Mouse (Mus musculus) heart, postnatal 0 days (tissue): Measurements from ENCODE around the gene AI464131. TPM values are rescaled to one million over a fixed set of nuclear protein-coding genes. Genes with fewer than 3 reads are reported as not detected.

Experiments
- ATAC-seq: fragments of 200-750 bp; cut with Nextera tagmentation; 2 replicates; pipeline ENCODE4 v1.8.0; 2017; ENCODE audit warnings: low read depth, moderate number of reproducible peaks, moderate library complexity; ENCODE audit not compliant: insufficient read depth
- DNase-seq: peaks from one replicate; pipeline ENCODE4 v3.0.0-alpha.2; 2016; ENCODE audit warnings: low spot score
- H3K27ac ChIP-seq: fragments of 300-500 bp; sonication (generic); 2 replicates; pipeline ENCODE4 v1.5.1; 2014; ENCODE audit warnings: low read depth, mild to moderate bottlenecking
- H3K27me3 ChIP-seq: fragments of 300-500 bp; sonication (generic); 2 replicates; pipeline ENCODE4 v1.6.1; 2014; ENCODE audit warnings: low read length, mixed read lengths; ENCODE audit not compliant: control insufficient read depth, insufficient read depth
- H3K36me3 ChIP-seq: fragments of 300-500 bp; sonication (generic); replicated peaks from 2 replicates; pipeline ENCODE4 v1.6.1; 2014; ENCODE audit warnings: low read length, mixed read lengths; ENCODE audit not compliant: control insufficient read depth, insufficient read depth
- H3K4me1 ChIP-seq: fragments of 300-500 bp; sonication (generic); 2 replicates; pipeline ENCODE4 v1.6.1; 2014; ENCODE audit warnings: antibody characterized with exemption; ENCODE audit not compliant: control insufficient read depth, insufficient read depth
- H3K4me2 ChIP-seq: fragments of 300-500 bp; sonication (generic); 2 replicates; pipeline ENCODE4 v1.6.1; 2014; ENCODE audit warnings: low read depth, mild to moderate bottlenecking, low read length, moderate library complexity
- H3K4me3 ChIP-seq: fragments of 300-500 bp; sonication (generic); 2 replicates; pipeline ENCODE4 v1.5.1; 2014; ENCODE audit warnings: low read depth, low read length
- H3K9ac ChIP-seq: fragments of 300-500 bp; sonication (generic); replicated peaks from 2 replicates; pipeline ENCODE4 v1.6.1; 2014; ENCODE audit warnings: low read depth, low read length, mixed read lengths
- H3K9me3 ChIP-seq: fragments of 300-500 bp; sonication (generic); replicated peaks from 2 replicates; pipeline ENCODE4 v1.6.1; 2016; ENCODE audit warnings: low read length; ENCODE audit not compliant: control insufficient read depth
- CTCF ChIP-seq: IDR thresholded peaks from 2 replicates; pipeline ENCODE4 v1.5.1; 2016; ENCODE audit warnings: antibody characterized with exemption, control low read depth, low read depth
- EP300 ChIP-seq: IDR thresholded peaks from 2 replicates; pipeline ENCODE4 v1.6.1; 2016; ENCODE audit warnings: antibody characterized with exemption, low read depth
- WGBS: fragments of 180-500 bp; shearing (Covaris S2); extraction: QIAGEN DNeasy Blood & Tissue Kit; methylation state at CpG from one replicate; pipeline ENCODE4 v1.1.7; 2014; 5-methylcytosine and 5-hydroxymethylcytosine counted together
- polyA plus RNA-seq: library from polyadenylated mRNA; unstranded; fragments of >200 nt; fragmentation: Nextera tagmentation; extraction: Ambion mirVana; gene quantifications from 2 replicates; pipeline ENCODE4 v1.2.1, GENCODE M21; 2015
- total RNA-seq: library from RNA; depleted of rRNA; stranded (reverse); fragments of >200 nt; gene quantifications from 2 replicates; pipeline ENCODE4 v1.2.3, GENCODE M21; 2014; ENCODE audit warnings: low replicate concordance

The AI464131 gene
- total and polyA plus RNA-seq, 2 experiments from 2014 or later, result 2.5 to 6.3 TPM

DNA sequence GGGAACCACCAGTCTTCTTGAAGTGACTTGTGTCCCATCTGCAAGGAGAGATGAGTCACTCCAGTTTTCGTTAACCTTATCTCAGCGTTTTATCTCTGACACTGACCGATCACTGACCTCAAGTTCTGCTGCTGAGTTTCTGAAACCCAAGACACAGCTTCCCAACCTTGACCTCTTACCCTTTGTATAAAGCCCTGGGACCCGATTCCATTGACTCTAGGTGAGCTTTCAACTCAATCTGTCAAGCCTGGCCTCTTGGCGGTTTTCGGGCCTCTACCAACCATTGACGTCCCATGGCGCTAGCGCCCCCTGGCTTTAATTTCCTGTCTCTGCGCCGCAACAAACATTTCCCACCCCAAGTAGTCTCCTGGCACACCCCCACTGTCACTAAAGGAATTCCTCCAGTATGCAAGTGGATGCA is 2.3 kb upstream of the AI464131 start:
- H3K4me3 ChIP-seq, result no peak overlapping the region

DNA sequence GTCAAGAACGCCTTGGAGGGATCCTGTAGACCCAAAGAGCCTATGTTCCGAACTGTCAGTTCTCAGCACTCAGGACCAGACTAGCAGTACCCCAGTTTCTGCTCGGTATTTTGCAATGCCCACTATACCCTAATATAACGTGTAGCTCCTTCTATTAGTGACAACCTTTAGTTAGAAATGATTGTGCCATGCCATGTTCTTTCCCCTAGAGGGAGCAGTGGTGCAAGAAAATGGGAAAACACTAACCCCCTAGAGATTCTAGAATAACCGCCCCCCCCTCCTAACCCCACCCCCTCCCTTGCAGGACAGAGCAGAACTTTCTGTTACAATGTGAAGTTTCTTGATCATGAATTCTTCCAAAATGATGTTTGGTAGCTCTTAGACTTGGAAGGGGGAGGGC is 1.4 kb upstream of the AI464131 start:
- Histone ChIP-seq H3K4me1 (peaks cover 21% of the 10 kb centered on the region), H3K27ac (no peak overlapping the region), H3K4me2 (no peak overlapping the region), H3K27me3 (peaks cover 52% of the 10 kb centered on the region), H3K9ac (no peak overlapping the region), H3K9me3 (no peaks in the 10 kb centered on the region), H3K4me3 (no peak overlapping the region), H3K36me3 (no peaks in the 10 kb centered on the region)
- TF ChIP-seq EP300, result no peak
- TF ChIP-seq CTCF, result peak; percentile 12; the same call in 1 of the 2 replicates
- WGBS, result 69% methylated on average over 5 of the region's 5 CpGs
- ATAC-seq, result no peak
- no peak for DNase-seq

More for the DNA sequence above, 2.3 kb upstream of the AI464131 start:
- Histone ChIP-seq H3K9ac (no peak overlapping the region), H3K9me3 (no peaks in the 10 kb centered on the region), H3K4me2 (no peak overlapping the region), H3K36me3 (no peaks in the 10 kb centered on the region), H3K27me3 (peaks cover 48% of the 10 kb centered on the region), H3K27ac (no peak overlapping the region), H3K4me1 (peaks cover 21% of the 10 kb centered on the region)
- DNase-seq, result no peak
- 52% methylated on average over 11 of the region's 11 CpGs for WGBS
- no peak for ATAC-seq
- TF ChIP-seq EP300 (no peak), CTCF (no peak; the same call in 1 of the 2 replicates)

- WGBS, result 20% methylated on average over 20 of the region's 20 CpGs
These were observed 520 bp downstream of the AI464131 start for GRCm38 (mm10) chr4:41502171-41502940.

DNA sequence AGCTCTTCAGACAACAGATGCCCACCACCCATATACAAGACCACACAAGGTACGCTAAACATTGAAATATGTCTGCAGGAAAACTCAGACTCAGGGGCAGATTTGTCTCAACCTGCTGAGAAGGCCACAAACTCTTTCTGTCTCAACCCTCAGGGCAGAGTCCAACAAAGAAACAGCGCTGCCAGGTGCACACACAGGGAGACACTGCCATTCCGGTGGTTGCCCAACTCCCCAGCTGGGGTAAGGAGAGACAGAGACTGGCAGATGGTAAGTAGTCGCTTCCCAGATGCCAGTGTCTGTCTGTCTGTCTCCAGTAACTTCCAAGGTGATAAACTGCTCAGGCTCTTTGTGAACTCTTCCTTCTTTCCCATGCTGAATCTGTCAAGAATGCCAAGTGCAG is 2.1 kb downstream of the AI464131 start:
- H3K4me2 ChIP-seq, result no peak overlapping the region
- no peak overlapping the region for H3K27ac ChIP-seq
- H3K9me3 ChIP-seq, result no peaks in the 10 kb centered on the region
- H3K4me3 ChIP-seq, result no peak overlapping the region
- no peak for TF ChIP-seq CTCF
- TF ChIP-seq EP300, result no peak
- WGBS, result 82% methylated on average over 4 of the region's 4 CpGs
- H3K9ac ChIP-seq, result no peak overlapping the region
- DNase-seq, result no peak
- no peaks in the 10 kb centered on the region for H3K36me3 ChIP-seq
- H3K4me1 ChIP-seq, result peaks cover 14% of the 10 kb centered on the region
- ATAC-seq, result no peak
- H3K27me3 ChIP-seq, result peaks cover 60% of the 10 kb centered on the region

More at GRCm38 (mm10) chr4:41502171-41502940, 520 bp downstream of the AI464131 start:
- Histone ChIP-seq H3K9ac (peak overlapping the region; percentile 43), H3K36me3 (no peaks in the 10 kb centered on the region), H3K4me1 (peaks cover 26% of the 10 kb centered on the region), H3K4me2 (peak overlapping the region; percentile 70), H3K4me3 (peak overlapping the region; percentile 48), H3K27ac (no peak overlapping the region), H3K9me3 (no peaks in the 10 kb centered on the region), H3K27me3 (peaks cover 53% of the 10 kb centered on the region)
- DNase-seq (peak; percentile 51), ATAC-seq (peak; percentile 22)
- no peak for TF ChIP-seq CTCF
- no peak for TF ChIP-seq EP300

DNA sequence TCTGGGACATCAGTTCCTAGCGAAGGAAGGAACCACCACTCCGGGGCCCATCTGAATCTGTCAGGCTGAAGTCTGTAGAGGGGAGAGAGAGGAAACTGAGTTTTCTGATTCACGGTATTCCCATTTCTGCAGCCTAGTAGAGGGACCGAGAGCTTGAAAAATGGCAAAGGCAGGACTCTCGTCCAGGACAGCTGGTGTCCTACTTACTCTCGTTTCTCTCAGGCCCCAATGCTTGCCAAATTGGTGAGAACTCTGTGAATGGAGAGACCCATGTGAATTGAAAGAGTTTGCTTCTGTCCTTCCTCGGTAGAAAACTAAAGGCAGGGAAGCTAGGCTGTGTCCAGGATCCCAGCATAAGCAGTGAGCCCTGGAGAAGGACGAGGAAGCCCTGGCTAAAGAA is 3.3 kb downstream of the AI464131 start:
- H3K27me3 ChIP-seq, result peaks cover 60% of the 10 kb centered on the region
- no peak for ATAC-seq

More for the DNA sequence above, 3.3 kb downstream of the AI464131 start:
- H3K4me1 ChIP-seq, result peaks cover 14% of the 10 kb centered on the region
- no peaks in the 10 kb centered on the region for H3K9me3 ChIP-seq
- WGBS, result 77% methylated on average over 8 of the region's 8 CpGs
- H3K9ac ChIP-seq, result no peak overlapping the region
- TF ChIP-seq EP300 (no peak), CTCF (no peak)
- no peak overlapping the region for H3K4me3 ChIP-seq
- no peak for DNase-seq
- no peak overlapping the region for H3K27ac ChIP-seq
- H3K4me2 ChIP-seq, result no peak overlapping the region
- H3K36me3 ChIP-seq, result no peaks in the 10 kb centered on the region
